Mouse (Mus musculus) heart, embryonic 14.5 days (tissue): ENCODE results near the gene Wfdc1. TPM values are rescaled to one million over a fixed set of nuclear protein-coding genes. Genes with fewer than 3 reads are reported as not detected.

Source experiments
- ATAC-seq: fragments of 200-750 bp; cut with Nextera tagmentation; 2 replicates; pipeline ENCODE4 v1.8.0; 2017; ENCODE audit warnings: low read depth, moderate TSS enrichment; ENCODE audit not compliant: insufficient number of reproducible peaks, insufficient read depth, low FRiP score
- H3K27ac ChIP-seq, 2 experiments: fragments of 200-500 bp in 1 of 2; fragments of 300-500 bp in 1 of 2; sonication (generic) in 1 of 2; replicated peaks in 1 of 2; 2 replicates each; pipeline ENCODE4 v1.5.1; 2012 to 2014; ENCODE audit warnings: low read depth in 2 of 2, low read length in 2 of 2, control low read depth in 1 of 2, mild to moderate bottlenecking in 1 of 2, mixed read lengths in 1 of 2; ENCODE audit not compliant: control insufficient read depth in 1 of 2, insufficient read depth in 1 of 2
- H3K27me3 ChIP-seq: fragments of 300-500 bp; sonication (generic); 2 replicates; pipeline ENCODE4 v1.6.1; 2014; ENCODE audit warnings: mild to moderate bottlenecking, low read length, control low read depth; ENCODE audit not compliant: control insufficient read depth, insufficient read depth
- H3K36me3 ChIP-seq: fragments of 300-500 bp; sonication (generic); 2 replicates; pipeline ENCODE4 v1.6.1; 2014; ENCODE audit warnings: mild to moderate bottlenecking, control low read depth, low read length, mixed read lengths; ENCODE audit not compliant: control insufficient read depth, insufficient read depth
- H3K4me1 ChIP-seq, 2 experiments: fragments of 200-500 bp in 1 of 2; fragments of 300-500 bp in 1 of 2; sonication (generic) in 1 of 2; 2 replicates each; pipeline ENCODE4 v1.6.1; 2012 to 2014; ENCODE audit warnings: low read length in 2 of 2, control low read depth in 1 of 2, mixed read lengths in 1 of 2; ENCODE audit not compliant: control insufficient read depth in 2 of 2, insufficient read depth in 2 of 2
- H3K4me2 ChIP-seq: fragments of 300-500 bp; sonication (generic); 2 replicates; pipeline ENCODE4 v1.6.1; 2014; ENCODE audit warnings: mild to moderate bottlenecking, low read length
- H3K4me3 ChIP-seq, 2 experiments: fragments of 200-500 bp in 1 of 2; fragments of 300-500 bp in 1 of 2; sonication (generic) in 1 of 2; 2 replicates each; pipeline ENCODE4 v1.5.1; 2012 to 2014; ENCODE audit warnings: low read length in 2 of 2, mild to moderate bottlenecking in 2 of 2, control low read depth in 1 of 2, low read depth in 1 of 2, moderate library complexity in 1 of 2; ENCODE audit not compliant: control insufficient read depth in 1 of 2, insufficient read depth in 1 of 2
- H3K9ac ChIP-seq: fragments of 300-500 bp; sonication (generic); 2 replicates; pipeline ENCODE4 v1.6.1; 2014; ENCODE audit warnings: mild to moderate bottlenecking, low read length
- H3K9me3 ChIP-seq: fragments of 300-500 bp; sonication (generic); 2 replicates; pipeline ENCODE4 v1.6.1; 2016; ENCODE audit warnings: low read length, control low read depth; ENCODE audit not compliant: control insufficient read depth
- WGBS: fragments of 180-500 bp; shearing (Covaris S2); extraction: QIAGEN DNeasy Blood & Tissue Kit; methylation state at CpG from one replicate; pipeline ENCODE4 v1.1.7; 2014; 5-methylcytosine and 5-hydroxymethylcytosine counted together
- polyA plus RNA-seq: library from polyadenylated mRNA; unstranded; fragments of >200 nt; fragmentation: Nextera tagmentation; extraction: Ambion mirVana; gene quantifications from 2 replicates; pipeline ENCODE4 v1.2.1, GENCODE M21; 2014

Wfdc1 gene
- polyA plus RNA-seq, 1 experiment from 2014 or later, result 6.8 TPM

GRCm38 (mm10) chr8:119719011-119719501 is 52.9 kb downstream of the Wfdc1 start:
- Histone ChIP-seq H3K27me3 (peaks cover 4% of the 10 kb centered on the region; the same call in 1 of the 2 replicates), H3K4me2 (no peak overlapping the region), H3K36me3 (no peaks in the 10 kb centered on the region), H3K4me1 (peaks cover 11 to 19% of the 10 kb centered on the region in 2 experiments), H3K9me3 (no peaks in the 10 kb centered on the region), H3K27ac (no peak overlapping the region), H3K4me3 (no peak overlapping the region), H3K9ac (no peak overlapping the region)
- no peak for ATAC-seq
- WGBS, result 53% methylated on average over 12 of the region's 12 CpGs

- 54% methylated on average over 6 of the region's 6 CpGs for WGBS
- H3K4me3 ChIP-seq, result no peak overlapping the region
- H3K4me2 ChIP-seq, result no peak overlapping the region
- H3K4me1 ChIP-seq, result peaks cover 14 to 23% of the 10 kb centered on the region in 2 experiments
- no peak overlapping the region for H3K27ac ChIP-seq
- H3K36me3 ChIP-seq, result no peaks in the 10 kb centered on the region
- H3K9me3 ChIP-seq, result no peaks in the 10 kb centered on the region
- no peaks in the 10 kb centered on the region; the same call in 1 of the 2 replicates for H3K27me3 ChIP-seq
- no peak overlapping the region for H3K9ac ChIP-seq
- no peak for ATAC-seq
Observed at GRCm38 (mm10) chr8:119722348-119722747, 56.2 kb downstream of the Wfdc1 start.

DNA sequence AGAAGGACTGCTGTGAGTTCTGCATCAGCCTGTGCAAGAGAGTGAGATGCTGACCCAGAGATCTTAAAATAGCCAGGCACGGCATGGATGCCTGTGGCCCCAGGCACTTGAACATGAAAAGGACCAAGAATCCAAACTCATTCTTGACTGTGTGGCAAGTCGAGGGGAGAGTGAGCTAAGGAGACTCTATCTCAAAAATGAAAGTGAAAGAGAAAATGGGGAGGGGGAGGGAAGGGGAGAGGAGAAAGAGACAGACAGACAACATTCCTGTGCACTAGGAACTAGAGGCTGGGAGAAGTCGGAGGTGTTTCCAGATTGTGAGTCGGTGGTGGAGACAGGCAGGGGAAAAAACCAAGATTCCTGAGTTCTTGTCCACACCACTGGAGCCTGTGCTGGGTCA is 57.5 kb downstream of the Wfdc1 start:
- H3K27me3 ChIP-seq, result no peaks in the 10 kb centered on the region; the same call in 1 of the 2 replicates
- peak overlapping the region; percentile 3 to 70 for H3K27ac ChIP-seq
- no peaks in the 10 kb centered on the region for H3K36me3 ChIP-seq
- peaks cover 14 to 23% of the 10 kb centered on the region in 2 experiments for H3K4me1 ChIP-seq
- 16% methylated on average over 4 of the region's 4 CpGs for WGBS
- no peak overlapping the region for H3K9ac ChIP-seq
- H3K4me2 ChIP-seq, result peak overlapping the region; percentile 37
- H3K9me3 ChIP-seq, result no peaks in the 10 kb centered on the region
- H3K4me3 ChIP-seq, result no peak overlapping the region
- ATAC-seq, result no peak

GRCm38 (mm10) chr8:119724596-119724995 is 58.4 kb downstream of the Wfdc1 start:
- no peak for ATAC-seq
- Histone ChIP-seq H3K27me3 (no peaks in the 10 kb centered on the region), H3K4me1 (peaks cover 14 to 20% of the 10 kb centered on the region in 2 experiments), H3K27ac (peak overlapping the region in 1 of 2 experiments; percentile 70; a peak in 2 of 4 replicates), H3K9ac (no peak overlapping the region), H3K4me3 (no peak overlapping the region), H3K4me2 (no peak overlapping the region), H3K36me3 (no peaks in the 10 kb centered on the region), H3K9me3 (no peaks in the 10 kb centered on the region)
- WGBS, result 65% methylated on average over 6 of the region's 6 CpGs

DNA sequence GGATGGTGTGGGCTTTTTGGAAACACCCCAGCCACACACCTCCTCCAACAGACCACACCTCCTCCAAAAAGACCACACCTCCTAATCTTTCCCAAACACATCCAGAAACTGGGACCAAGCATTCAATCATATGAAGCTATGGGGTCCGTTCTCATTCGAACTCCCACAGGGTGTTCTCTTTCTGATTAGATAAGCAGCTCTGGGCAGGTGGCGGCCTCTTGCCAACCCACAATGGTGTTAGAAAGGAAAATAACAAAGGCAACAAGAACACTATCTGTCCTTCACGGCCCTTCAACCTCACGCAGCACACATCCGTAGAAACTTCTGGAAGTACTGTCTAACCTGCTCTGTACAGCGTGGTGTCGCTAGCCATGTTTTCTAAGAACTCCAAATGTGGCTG is 60.9 kb downstream of the Wfdc1 start:
- Histone ChIP-seq H3K4me1 (peaks cover 14 to 20% of the 10 kb centered on the region in 2 experiments), H3K36me3 (no peaks in the 10 kb centered on the region), H3K4me3 (no peak overlapping the region), H3K4me2 (no peak overlapping the region), H3K27ac (no peak overlapping the region), H3K9me3 (no peaks in the 10 kb centered on the region), H3K27me3 (no peaks in the 10 kb centered on the region), H3K9ac (no peak overlapping the region)
- ATAC-seq, result no peak
- 53% methylated on average over 8 of the region's 8 CpGs for WGBS

DNA sequence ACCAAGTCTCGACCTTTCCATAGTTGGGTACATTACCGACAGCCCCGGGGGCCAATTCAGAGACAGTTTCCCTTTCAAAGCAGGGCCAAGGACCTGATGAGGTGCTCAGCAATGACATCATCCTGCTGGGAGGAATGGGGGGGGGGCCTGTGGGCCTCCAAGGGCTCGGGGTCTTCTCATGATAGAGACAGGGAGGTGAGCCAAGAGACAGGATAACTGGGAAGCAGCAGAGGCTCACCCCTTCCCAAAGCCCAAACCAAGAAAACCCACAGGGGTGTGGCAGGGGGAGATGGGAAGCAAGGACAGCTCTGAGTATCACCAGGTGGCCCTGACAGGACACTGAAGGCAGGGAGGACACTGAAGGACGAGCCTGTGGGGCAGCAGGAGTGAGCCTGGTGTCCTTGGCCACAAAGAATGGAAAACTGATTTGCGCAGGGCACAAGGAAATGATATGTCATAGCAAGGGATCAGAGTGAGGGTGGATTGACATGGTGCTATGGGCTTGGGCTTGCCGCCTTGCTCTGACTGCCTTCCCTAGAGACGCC is 62.3 kb downstream of the Wfdc1 start:
- Histone ChIP-seq H3K27me3 (no peaks in the 10 kb centered on the region), H3K4me2 (no peak overlapping the region), H3K4me1 (peaks cover 8 to 14% of the 10 kb centered on the region in 2 experiments), H3K36me3 (no peaks in the 10 kb centered on the region), H3K9ac (no peak overlapping the region), H3K4me3 (no peak overlapping the region), H3K9me3 (no peaks in the 10 kb centered on the region), H3K27ac (no peak overlapping the region)
- no peak for ATAC-seq
- WGBS, result 75% methylated on average over 8 of the region's 8 CpGs

GRCm38 (mm10) chr8:119732072-119732471 is 65.9 kb downstream of the Wfdc1 start:
- no peaks in the 10 kb centered on the region for H3K36me3 ChIP-seq
- H3K9me3 ChIP-seq, result no peaks in the 10 kb centered on the region
- no peak overlapping the region for H3K27ac ChIP-seq
- WGBS, result 85% methylated on average over 13 of the region's 13 CpGs
- H3K4me1 ChIP-seq, result peaks cover 0 to 3% of the 10 kb centered on the region in 2 experiments; a peak in 1 of 4 replicates
- H3K27me3 ChIP-seq, result no peaks in the 10 kb centered on the region
- H3K4me3 ChIP-seq, result no peak overlapping the region
- H3K9ac ChIP-seq, result no peak overlapping the region
- no peak for ATAC-seq
- no peak overlapping the region for H3K4me2 ChIP-seq
